Mouse (Mus musculus) effector memory CD4-positive, alpha-beta T cell, adult 7 months (primary cell): Measurements from ENCODE around the gene Glod4. TPM values are rescaled to one million over a fixed set of nuclear protein-coding genes. Genes with fewer than 3 reads are reported as not detected.

Source experiments
- polyA plus RNA-seq: library from polyadenylated mRNA; unstranded; fragments of 100-300 nt; shearing (Covaris generic); gene quantifications from one replicate; pipeline ENCODE4 v1.2.1, GENCODE M21; 2017

Glod4 gene
- polyA plus RNA-seq, result 40.6 TPM

DNA sequence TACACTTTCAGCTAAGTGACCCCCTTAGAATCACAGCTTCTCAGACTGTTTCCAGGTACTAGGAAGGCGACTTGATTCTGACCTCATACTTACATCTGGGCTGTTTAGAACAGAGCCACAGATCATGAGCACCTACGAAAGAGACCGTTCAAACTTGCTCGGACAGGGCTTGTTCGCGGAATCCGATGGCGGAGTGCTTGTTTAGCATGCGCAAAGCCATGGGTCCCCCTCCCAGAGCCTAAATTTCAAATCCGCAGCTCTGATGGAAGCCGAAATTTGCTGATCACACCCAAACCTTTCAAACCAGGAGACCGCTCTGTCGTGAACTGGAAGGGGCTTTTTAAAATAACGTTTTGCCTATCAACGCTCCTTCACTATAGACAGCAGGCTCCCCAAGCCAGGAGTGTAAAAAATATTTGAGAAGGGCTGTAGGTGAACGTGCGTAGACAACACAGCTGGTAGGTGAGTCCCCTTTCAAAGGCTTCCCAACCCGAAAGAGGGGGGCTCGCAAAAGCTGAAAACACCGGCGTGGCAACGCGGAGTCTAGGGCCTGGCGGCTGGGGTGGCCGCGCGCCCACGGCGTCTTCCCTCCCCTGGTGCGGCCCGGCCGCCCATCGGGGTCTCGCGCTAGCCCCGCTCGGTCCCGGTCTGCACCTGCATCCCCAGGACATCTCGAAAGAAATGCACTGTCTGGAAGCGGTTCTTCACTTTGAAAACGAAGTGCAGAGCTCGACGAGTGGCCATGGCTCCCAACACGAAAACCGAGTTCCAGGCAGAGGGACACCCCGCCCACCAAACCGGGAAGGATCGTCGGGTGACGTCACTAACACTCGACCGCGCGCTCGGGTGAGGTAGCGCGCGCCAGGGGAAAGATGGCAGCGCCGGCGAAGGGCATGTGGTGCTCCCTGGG lies at the start of gene Glod4, which contains the start of gene Mrm3:
TSS of gene Glod4 (minus strand) at position 825 of the 910 bp plus-strand sequence.
TSS of gene Mrm3 (plus strand) at position 815 of the 910 bp plus-strand sequence.

DNA sequence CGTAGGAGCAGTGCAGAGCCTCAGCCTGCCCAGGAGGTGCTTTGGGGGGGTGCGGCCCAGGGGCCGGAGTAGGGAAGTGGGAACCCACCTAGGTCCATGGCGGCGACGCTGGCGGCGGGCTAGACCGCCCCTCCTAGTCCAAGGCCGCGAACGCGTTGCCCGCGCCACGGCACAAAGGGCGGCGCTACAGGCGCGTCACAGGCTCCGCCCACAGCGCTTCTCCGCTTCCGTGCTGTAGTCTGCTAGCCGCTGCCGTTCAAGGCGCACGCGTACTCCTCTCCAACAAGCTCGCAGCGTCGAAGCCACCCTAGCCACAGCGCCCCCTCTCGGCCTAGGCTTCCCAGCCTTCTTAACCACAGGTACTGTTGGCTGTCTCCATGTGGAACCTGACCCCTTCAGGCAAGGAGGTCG lies 26.1 kb downstream of the Glod4 start, which contains the start of the genes Dbil5 and Gemin4:
TSS of gene Dbil5 (plus strand) at position 219 of the 411 bp plus-strand sequence.
TSS of gene Gemin4 (minus strand) at position 275 of the 411 bp plus-strand sequence.

DNA sequence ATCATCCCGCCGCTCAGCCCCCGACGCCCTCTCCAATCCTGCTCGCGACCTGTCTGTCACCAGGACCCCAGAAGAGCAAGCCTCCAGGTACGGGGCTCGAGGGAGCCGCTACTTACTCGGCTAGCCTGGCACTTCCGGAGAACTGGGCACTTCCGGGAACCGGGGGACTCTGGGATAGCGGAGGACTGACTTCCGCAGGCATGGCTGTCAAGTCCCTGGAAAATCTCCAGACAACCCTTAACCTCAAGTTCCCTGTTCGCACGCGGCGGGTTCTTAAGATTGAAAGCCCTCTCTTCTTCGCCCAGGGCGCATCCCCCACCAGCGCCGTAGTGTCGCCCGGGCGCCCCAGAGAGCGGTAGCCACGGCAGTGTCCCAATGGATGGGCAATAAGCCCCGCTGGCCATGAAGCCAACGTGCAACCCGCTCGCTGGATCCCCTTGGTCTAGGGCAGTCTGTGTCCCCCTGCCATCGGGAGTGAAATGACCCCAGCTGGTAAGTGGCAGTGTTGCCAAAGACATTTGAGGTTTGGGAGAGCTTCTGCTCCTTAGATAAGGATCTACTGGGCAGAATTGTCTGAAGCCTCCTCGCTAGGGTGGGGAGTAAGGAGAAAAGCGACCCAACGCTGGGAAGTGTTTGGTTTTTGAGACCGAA lies 63.9 kb downstream of the Glod4 start, which contains the start of the genes Vps53 and Fam57a:
TSS of gene Vps53 (minus strand) at position 153 of the 651 bp plus-strand sequence.
TSS of gene Fam57a (plus strand) at position 177 of the 651 bp plus-strand sequence.

Other genes with a start within 250 kb of the Glod4 start
- gene 1700016K19Rik, start 243.8 kb downstream of the Glod4 start, polyA plus RNA-seq, result not detected
- gene Rflnb, start 215.9 kb downstream of the Glod4 start, polyA plus RNA-seq, result 59.6 TPM
- 37.0 TPM for gene Vps53, start 64.1 kb downstream of the Glod4 start, polyA plus RNA-seq
- gene Fam57a, start 64.1 kb downstream of the Glod4 start, polyA plus RNA-seq, result 2.0 TPM
- gene Dbil5, start 26.1 kb downstream of the Glod4 start, polyA plus RNA-seq, result not detected
- 6.1 TPM for gene Gemin4, start 26.1 kb downstream of the Glod4 start, polyA plus RNA-seq
- gene Mrm3, start within 50 bp of the Glod4 start, polyA plus RNA-seq, result 14.5 TPM
- gene Nxn, start 155.4 kb upstream of the Glod4 start, polyA plus RNA-seq, result 2.8 TPM
- gene Timm22, start 163.2 kb upstream of the Glod4 start, polyA plus RNA-seq, result 21.1 TPM